Mouse (Mus musculus) forebrain, embryonic 10.5 days (tissue): ENCODE results near the gene Chd6. TPM values are rescaled to one million over a fixed set of nuclear protein-coding genes. Genes with fewer than 3 reads are reported as not detected.
"Not testable (repeated sequence)": the region's sequence is repeated elsewhere in the genome, so short reads cannot be mapped to it uniquely, and the experiment has no call there.

ENCODE experiments used
- DNase-seq: peaks from one replicate; pipeline ENCODE4 v3.0.0-alpha.2; 2017; ENCODE audit warnings: low spot score; ENCODE audit errors: extremely low spot score
- H3K27ac ChIP-seq: fragments of 300-500 bp; sonication (generic); 2 replicates; pipeline ENCODE4 v1.5.1; 2016; ENCODE audit warnings: mild to moderate bottlenecking
- H3K27me3 ChIP-seq: fragments of 300-500 bp; sonication (generic); 2 replicates; pipeline ENCODE4 v1.6.1; 2016; ENCODE audit warnings: mild to moderate bottlenecking; ENCODE audit not compliant: poor library complexity, severe bottlenecking
- H3K36me3 ChIP-seq: fragments of 300-500 bp; sonication (generic); replicated peaks from 2 replicates; pipeline ENCODE4 v1.6.1; 2016; ENCODE audit warnings: mild to moderate bottlenecking, moderate library complexity
- H3K4me1 ChIP-seq: fragments of 300-500 bp; sonication (generic); 2 replicates; pipeline ENCODE4 v1.6.1; 2016
- H3K4me3 ChIP-seq: fragments of 300-500 bp; sonication (generic); 2 replicates; pipeline ENCODE4 v1.5.1; 2016; ENCODE audit warnings: mild to moderate bottlenecking, moderate library complexity
- H3K9me3 ChIP-seq: fragments of 300-500 bp; sonication (generic); 2 replicates; pipeline ENCODE4 v1.6.1; 2016; ENCODE audit warnings: mild to moderate bottlenecking, moderate library complexity
- WGBS: fragments of 180-500 bp; shearing (Covaris S2); methylation state at CpG from one replicate; pipeline ENCODE4 v1.1.7; 2016; 5-methylcytosine and 5-hydroxymethylcytosine counted together
- polyA plus RNA-seq: library from polyadenylated mRNA; unstranded; fragments of >200 nt; fragmentation: Nextera tagmentation; extraction: Ambion mirVana; gene quantifications from 2 replicates; pipeline ENCODE4 v1.2.1, GENCODE M21; 2016

Gene Chd6
- polyA plus RNA-seq, 1 experiment from 2014 or later: 31.0 TPM

- no peak overlapping the region for H3K27ac ChIP-seq
- no peaks in the 10 kb centered on the region for H3K4me1 ChIP-seq
- WGBS: 92% methylated on average over 6 of the region's 6 CpGs
- H3K27me3 ChIP-seq: no peaks in the 10 kb centered on the region
- no peak for DNase-seq
- H3K4me3 ChIP-seq: no peak overlapping the region
- no peaks in the 10 kb centered on the region for H3K9me3 ChIP-seq
- H3K36me3 ChIP-seq: peaks cover 97% of the 10 kb centered on the region
Measured at GRCm38 (mm10) chr2:160960956-160961646, 147.8 kb downstream of the Chd6 start.

- Histone ChIP-seq H3K27ac (no peak overlapping the region), H3K4me1 (no peaks in the 10 kb centered on the region), H3K9me3 (no peaks in the 10 kb centered on the region), H3K27me3 (no peaks in the 10 kb centered on the region), H3K36me3 (peaks cover 97% of the 10 kb centered on the region), H3K4me3 (no peak overlapping the region)
- 93% methylated on average over 5 of the region's 5 CpGs for WGBS
- no peak for DNase-seq
Measured at GRCm38 (mm10) chr2:160959901-160960300, 149.0 kb downstream of the Chd6 start.

- no peak overlapping the region for H3K4me3 ChIP-seq
- no peaks in the 10 kb centered on the region for H3K9me3 ChIP-seq
- H3K27me3 ChIP-seq: no peaks in the 10 kb centered on the region
- no peaks in the 10 kb centered on the region for H3K4me1 ChIP-seq
- no peak overlapping the region for H3K27ac ChIP-seq
- H3K36me3 ChIP-seq: peaks cover 97% of the 10 kb centered on the region
- no peak for DNase-seq
- WGBS: 88% methylated on average over 5 of the region's 5 CpGs
Measured at GRCm38 (mm10) chr2:160958737-160959136, 150.1 kb downstream of the Chd6 start.

GRCm38 (mm10) chr2:160957801-160958200 is 151.1 kb downstream of the Chd6 start:
- DNase-seq: not testable (repeated sequence)
- peaks cover 97% of the 10 kb centered on the region for H3K36me3 ChIP-seq

GRCm38 (mm10) chr2:160957307-160957706 is 151.6 kb downstream of the Chd6 start:
- not testable (repeated sequence) for H3K9me3 ChIP-seq, H3K4me3 ChIP-seq, H3K4me1 ChIP-seq, DNase-seq, H3K27me3 ChIP-seq, H3K27ac ChIP-seq
- H3K36me3 ChIP-seq: peaks cover 96% of the 10 kb centered on the region

More at GRCm38 (mm10) chr2:160957801-160958200, 151.1 kb downstream of the Chd6 start:
- not testable (repeated sequence) for H3K4me1 ChIP-seq, H3K4me3 ChIP-seq, H3K27ac ChIP-seq, H3K9me3 ChIP-seq, H3K27me3 ChIP-seq

GRCm38 (mm10) chr2:160955331-160955730 is 153.5 kb downstream of the Chd6 start:
- H3K27ac ChIP-seq: no peak overlapping the region
- no peak overlapping the region for H3K4me3 ChIP-seq
- no peaks in the 10 kb centered on the region for H3K4me1 ChIP-seq
- DNase-seq: no peak
- H3K27me3 ChIP-seq: no peaks in the 10 kb centered on the region
- peaks cover 96% of the 10 kb centered on the region for H3K36me3 ChIP-seq
- no peaks in the 10 kb centered on the region for H3K9me3 ChIP-seq
- WGBS: 81% methylated on average over 7 of the region's 7 CpGs

- Histone ChIP-seq H3K4me1 (no peaks in the 10 kb centered on the region), H3K9me3 (no peaks in the 10 kb centered on the region), H3K4me3 (no peak overlapping the region), H3K36me3 (peaks cover 96% of the 10 kb centered on the region), H3K27me3 (no peaks in the 10 kb centered on the region), H3K27ac (no peak overlapping the region)
- no peak for DNase-seq
- 92% methylated on average over 3 of the region's 3 CpGs for WGBS
Measured at GRCm38 (mm10) chr2:160954541-160954940, 154.3 kb downstream of the Chd6 start.

GRCm38 (mm10) chr2:160953131-160953873 is 155.6 kb downstream of the Chd6 start:
- peaks cover 97% of the 10 kb centered on the region for H3K36me3 ChIP-seq
- no peaks in the 10 kb centered on the region for H3K4me1 ChIP-seq
- no peak overlapping the region for H3K27ac ChIP-seq
- WGBS: 91% methylated on average over 7 of the region's 7 CpGs
- no peak overlapping the region for H3K4me3 ChIP-seq
- H3K9me3 ChIP-seq: no peaks in the 10 kb centered on the region
- DNase-seq: no peak
- no peaks in the 10 kb centered on the region for H3K27me3 ChIP-seq

- H3K36me3 ChIP-seq: peaks cover 94% of the 10 kb centered on the region
Measured at GRCm38 (mm10) chr2:160951595-160951994, 157.3 kb downstream of the Chd6 start.

GRCm38 (mm10) chr2:160942443-160942842 is 166.4 kb downstream of the Chd6 start:
- WGBS: 69% methylated on average over 3 of the region's 3 CpGs

More at GRCm38 (mm10) chr2:160951595-160951994, 157.3 kb downstream of the Chd6 start:
- Histone ChIP-seq H3K9me3 (no peaks in the 10 kb centered on the region), H3K4me1 (no peaks in the 10 kb centered on the region), H3K4me3 (no peak overlapping the region), H3K27me3 (no peaks in the 10 kb centered on the region), H3K27ac (no peak overlapping the region)
- DNase-seq: no peak
- WGBS: 83% methylated on average over 4 of the region's 4 CpGs

GRCm38 (mm10) chr2:160940930-160941709 is 167.8 kb downstream of the Chd6 start:
- no peak for DNase-seq
- Histone ChIP-seq H3K9me3 (no peaks in the 10 kb centered on the region), H3K4me3 (no peak overlapping the region), H3K27me3 (no peaks in the 10 kb centered on the region), H3K27ac (no peak overlapping the region), H3K36me3 (peaks cover 12% of the 10 kb centered on the region), H3K4me1 (0 out of 2 replicates have a peak, but pooled peaks cover 4% of the 10 kb centered on the region)
- WGBS: 79% methylated on average over 17 of the region's 17 CpGs

More at GRCm38 (mm10) chr2:160942443-160942842, 166.4 kb downstream of the Chd6 start:
- Histone ChIP-seq H3K9me3 (no peaks in the 10 kb centered on the region), H3K4me3 (no peak overlapping the region), H3K4me1 (0 out of 2 replicates have a peak, but pooled peaks cover 4% of the 10 kb centered on the region), H3K36me3 (peaks cover 23% of the 10 kb centered on the region), H3K27ac (no peak overlapping the region), H3K27me3 (no peaks in the 10 kb centered on the region)
- no peak for DNase-seq

- no peaks in the 10 kb centered on the region for H3K27me3 ChIP-seq
- DNase-seq: no peak
- no peaks in the 10 kb centered on the region for H3K36me3 ChIP-seq
- H3K4me1 ChIP-seq: peaks cover 9% of the 10 kb centered on the region; the same call in 1 of the 2 replicates
- no peak overlapping the region for H3K4me3 ChIP-seq
- 90% methylated on average over 4 of the region's 4 CpGs for WGBS
- no peaks in the 10 kb centered on the region; the same call in 1 of the 2 replicates for H3K9me3 ChIP-seq
- no peak overlapping the region for H3K27ac ChIP-seq
Measured at GRCm38 (mm10) chr2:160934451-160934850, 174.4 kb downstream of the Chd6 start.
